Mouse (Mus musculus) liver, embryonic 11.5 days (tissue): ENCODE measurements around the gene Smyd3. TPM values are rescaled to one million over a fixed set of nuclear protein-coding genes. Genes with fewer than 3 reads are reported as not detected.

Experiments
- ATAC-seq: fragments of 200-750 bp; cut with Nextera tagmentation; replicated peaks from 2 replicates; pipeline ENCODE4 v1.8.0; 2017; ENCODE audit warnings: moderate number of reproducible peaks, mild to moderate bottlenecking, moderate TSS enrichment, moderate library complexity; ENCODE audit not compliant: low FRiP score
- DNase-seq: peaks from one replicate; pipeline ENCODE4 v3.0.0-alpha.2; 2017; ENCODE audit warnings: low spot score
- H3K27ac ChIP-seq: fragments of 300-500 bp; sonication (generic); 2 replicates; pipeline ENCODE4 v1.5.1; 2014; ENCODE audit warnings: mild to moderate bottlenecking, low read depth, low read length, control low read depth
- H3K27me3 ChIP-seq: fragments of 300-500 bp; sonication (generic); replicated peaks from 2 replicates; pipeline ENCODE4 v1.6.1; 2014; ENCODE audit warnings: low read length, mixed read lengths; ENCODE audit not compliant: control insufficient read depth, insufficient read depth
- H3K36me3 ChIP-seq: fragments of 300-500 bp; sonication (generic); 2 replicates; pipeline ENCODE4 v1.6.1; 2014; ENCODE audit warnings: mild to moderate bottlenecking, low read length, moderate library complexity, mixed read lengths; ENCODE audit not compliant: control insufficient read depth, insufficient read depth
- H3K4me1 ChIP-seq: fragments of 300-500 bp; sonication (generic); replicated peaks from 2 replicates; pipeline ENCODE4 v1.6.1; 2014; ENCODE audit warnings: low read length, mixed read lengths; ENCODE audit not compliant: control insufficient read depth, insufficient read depth
- H3K4me2 ChIP-seq: fragments of 300-500 bp; sonication (generic); 2 replicates; pipeline ENCODE4 v1.6.1; 2014; ENCODE audit warnings: mild to moderate bottlenecking, control low read depth, moderate library complexity
- H3K4me3 ChIP-seq: fragments of 300-500 bp; sonication (generic); 2 replicates; pipeline ENCODE4 v1.5.1; 2014; ENCODE audit warnings: low read depth, low read length, control low read depth
- H3K9ac ChIP-seq: fragments of 300-500 bp; sonication (generic); 2 replicates; pipeline ENCODE4 v1.6.1; 2014; ENCODE audit warnings: low read depth, low read length, control low read depth
- H3K9me3 ChIP-seq: fragments of 300-500 bp; sonication (generic); 2 replicates; pipeline ENCODE4 v1.6.1; 2016; ENCODE audit warnings: low read length, inconsistent platforms, mixed read lengths; ENCODE audit not compliant: control insufficient read depth
- WGBS: fragments of 180-500 bp; shearing (Covaris S2); extraction: QIAGEN DNeasy Blood & Tissue Kit; methylation state at CpG from one replicate; pipeline ENCODE4 v1.1.7; 2014; 5-methylcytosine and 5-hydroxymethylcytosine counted together
- polyA plus RNA-seq: library from polyadenylated mRNA; unstranded; fragments of >200 nt; fragmentation: Nextera tagmentation; extraction: Ambion mirVana; gene quantifications from 2 replicates; pipeline ENCODE4 v1.2.1, GENCODE M21; 2014

The Smyd3 gene
- polyA plus RNA-seq, 1 experiment from 2014 or later, result 17.3 TPM

GRCm38 (mm10) chr1:179146730-179147167, 371.1 kb downstream of the Smyd3 start:
- H3K4me3 ChIP-seq, result no peak overlapping the region
- 74% methylated on average over 9 of the region's 9 CpGs for WGBS
- no peak overlapping the region for H3K9ac ChIP-seq
- no peaks in the 10 kb centered on the region for H3K27me3 ChIP-seq
- ATAC-seq, result no peak
- no peak overlapping the region for H3K4me2 ChIP-seq
- H3K27ac ChIP-seq, result no peak overlapping the region
- H3K9me3 ChIP-seq, result no peaks in the 10 kb centered on the region
- H3K4me1 ChIP-seq, result peaks cover 4% of the 10 kb centered on the region
- H3K36me3 ChIP-seq, result no peaks in the 10 kb centered on the region
- DNase-seq, result no peak

DNA sequence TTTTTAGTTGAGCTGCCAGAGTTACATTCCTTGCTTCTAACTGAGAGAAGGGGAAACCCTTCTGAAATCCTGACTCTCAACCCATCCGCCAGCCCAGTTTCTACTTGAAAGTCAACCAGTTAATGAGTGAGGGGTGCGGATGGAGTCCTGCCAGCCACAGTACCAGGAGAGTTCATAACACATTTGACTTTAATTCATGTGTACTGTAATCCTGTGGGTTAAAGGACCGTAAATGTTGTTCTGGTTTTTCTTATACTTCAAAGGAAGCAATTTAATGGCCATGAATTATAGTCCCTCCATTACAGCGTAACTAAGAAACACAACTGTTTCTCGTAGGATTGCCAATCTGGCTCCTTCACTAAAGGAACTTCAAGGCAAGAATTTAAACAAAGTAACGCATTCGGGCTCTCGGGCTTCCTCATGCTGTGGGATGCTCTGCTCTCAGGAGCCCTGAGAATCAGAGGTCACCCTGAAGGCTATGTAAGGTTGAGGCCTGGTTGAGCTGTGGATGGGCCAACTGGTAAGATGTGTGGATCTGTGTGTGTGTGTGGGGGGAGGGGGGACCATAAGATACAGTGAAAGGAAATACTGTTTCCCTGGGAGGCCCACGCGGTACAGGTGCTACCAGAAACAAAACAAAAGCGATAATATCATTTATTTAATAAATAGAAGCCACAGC, 374.5 kb downstream of the Smyd3 start:
- no peak for ATAC-seq

GRCm38 (mm10) chr1:179142177-179142576, 375.7 kb downstream of the Smyd3 start:
- no peak overlapping the region for H3K27ac ChIP-seq
- ATAC-seq (0 out of 2 replicates have a peak, but pooled peaks have one; percentile 12), DNase-seq (no peak)
- H3K4me3 ChIP-seq, result no peak overlapping the region
- H3K4me1 ChIP-seq, result no peaks in the 10 kb centered on the region
- H3K36me3 ChIP-seq, result no peaks in the 10 kb centered on the region
- 36% methylated on average over 3 of the region's 3 CpGs for WGBS
- H3K9ac ChIP-seq, result no peak overlapping the region
- no peak overlapping the region for H3K4me2 ChIP-seq
- H3K27me3 ChIP-seq, result no peaks in the 10 kb centered on the region
- no peaks in the 10 kb centered on the region for H3K9me3 ChIP-seq

More for the DNA sequence above, 374.5 kb downstream of the Smyd3 start:
- WGBS, result 79% methylated on average over 11 of the region's 11 CpGs
- H3K4me3 ChIP-seq, result no peak overlapping the region
- H3K4me1 ChIP-seq, result no peaks in the 10 kb centered on the region
- no peaks in the 10 kb centered on the region for H3K36me3 ChIP-seq
- H3K27me3 ChIP-seq, result no peaks in the 10 kb centered on the region
- no peaks in the 10 kb centered on the region for H3K9me3 ChIP-seq
- no peak for DNase-seq
- H3K4me2 ChIP-seq, result no peak overlapping the region
- H3K27ac ChIP-seq, result no peak overlapping the region
- no peak overlapping the region for H3K9ac ChIP-seq

GRCm38 (mm10) chr1:179141071-179141650, 376.7 kb downstream of the Smyd3 start:
- WGBS, result 71% methylated on average over 12 of the region's 12 CpGs
- ATAC-seq, result no peak

DNA sequence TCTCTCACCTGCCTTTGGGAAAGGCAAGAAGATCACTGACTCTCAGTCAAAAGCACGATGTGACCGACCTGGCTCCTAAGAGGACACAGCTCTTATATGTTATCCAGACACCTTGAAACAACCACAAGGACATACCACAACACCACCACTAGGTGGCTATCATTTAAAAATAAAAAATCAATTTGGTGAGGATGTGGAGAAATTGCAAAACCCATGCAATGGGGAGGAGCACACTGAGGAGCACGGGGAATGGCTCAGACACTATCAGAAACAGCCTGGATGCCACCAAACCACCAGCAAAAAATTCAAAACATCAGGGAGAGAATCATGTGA, 380.7 kb downstream of the Smyd3 start:
- ATAC-seq (no peak), DNase-seq (no peak)
- no peak overlapping the region for H3K9ac ChIP-seq
- peaks cover 4% of the 10 kb centered on the region; the same call in 1 of the 2 replicates for H3K9me3 ChIP-seq
- H3K4me3 ChIP-seq, result no peak overlapping the region
- H3K4me2 ChIP-seq, result no peak overlapping the region
- H3K27me3 ChIP-seq, result no peaks in the 10 kb centered on the region
- H3K27ac ChIP-seq, result no peak overlapping the region
- 70% methylated on average over 3 of the region's 3 CpGs for WGBS
- peaks cover 6% of the 10 kb centered on the region for H3K36me3 ChIP-seq
- H3K4me1 ChIP-seq, result no peaks in the 10 kb centered on the region; the same call in 1 of the 2 replicates

More at GRCm38 (mm10) chr1:179141071-179141650, 376.7 kb downstream of the Smyd3 start:
- H3K27me3 ChIP-seq, result no peaks in the 10 kb centered on the region
- no peak overlapping the region for H3K9ac ChIP-seq
- H3K36me3 ChIP-seq, result no peaks in the 10 kb centered on the region
- H3K4me1 ChIP-seq, result no peaks in the 10 kb centered on the region; the same call in 1 of the 2 replicates
- H3K9me3 ChIP-seq, result no peaks in the 10 kb centered on the region
- no peak overlapping the region for H3K27ac ChIP-seq
- H3K4me2 ChIP-seq, result no peak overlapping the region
- DNase-seq, result no peak
- H3K4me3 ChIP-seq, result no peak overlapping the region

- H3K36me3 ChIP-seq, result peaks cover 6% of the 10 kb centered on the region
- DNase-seq (no peak), ATAC-seq (no peak)
- WGBS, result 69% methylated on average over 14 of the region's 14 CpGs
- no peak overlapping the region for H3K27ac ChIP-seq
- H3K4me3 ChIP-seq, result no peak overlapping the region
- peaks cover 4% of the 10 kb centered on the region; the same call in 1 of the 2 replicates for H3K9me3 ChIP-seq
- H3K4me2 ChIP-seq, result no peak overlapping the region
- H3K9ac ChIP-seq, result no peak overlapping the region
- no peaks in the 10 kb centered on the region; the same call in 1 of the 2 replicates for H3K4me1 ChIP-seq
- no peaks in the 10 kb centered on the region for H3K27me3 ChIP-seq
Observed at GRCm38 (mm10) chr1:179136461-179137144, 381.2 kb downstream of the Smyd3 start.

DNA sequence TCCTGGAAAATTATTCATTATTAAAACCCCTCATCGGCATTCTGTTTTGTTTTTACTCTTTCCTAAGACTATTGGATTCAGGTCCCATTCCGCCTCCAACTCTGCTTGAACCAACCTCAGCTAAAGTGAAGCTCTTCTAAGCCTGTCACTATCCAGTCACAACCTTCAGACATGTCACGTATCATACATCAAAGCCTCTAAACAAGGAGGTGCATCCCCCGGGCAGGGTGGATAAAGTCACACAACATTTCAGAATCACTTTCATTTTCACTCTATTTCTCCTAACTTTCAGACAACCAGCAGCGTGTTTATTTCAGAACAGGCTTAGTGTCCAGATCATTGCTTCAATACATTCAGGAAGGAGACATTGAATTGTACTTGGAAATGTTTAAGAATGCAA, 387.8 kb downstream of the Smyd3 start:
- no peak overlapping the region for H3K4me3 ChIP-seq
- no peak for DNase-seq
- H3K27ac ChIP-seq, result no peak overlapping the region
- ATAC-seq, result no peak
- peaks cover 6% of the 10 kb centered on the region for H3K36me3 ChIP-seq
- no peak overlapping the region for H3K9ac ChIP-seq
- no peaks in the 10 kb centered on the region for H3K27me3 ChIP-seq
- H3K4me1 ChIP-seq, result no peaks in the 10 kb centered on the region
- 91% methylated on average over 5 of the region's 5 CpGs for WGBS
- peaks cover 4% of the 10 kb centered on the region; the same call in 1 of the 2 replicates for H3K9me3 ChIP-seq
- H3K4me2 ChIP-seq, result no peak overlapping the region

- Histone ChIP-seq H3K4me1 (no peaks in the 10 kb centered on the region), H3K9ac (no peak overlapping the region), H3K9me3 (no peaks in the 10 kb centered on the region), H3K4me2 (no peak overlapping the region), H3K36me3 (no peaks in the 10 kb centered on the region), H3K4me3 (no peak overlapping the region), H3K27ac (no peak overlapping the region), H3K27me3 (no peaks in the 10 kb centered on the region)
- no peak for ATAC-seq
- DNase-seq, result no peak
- 67% methylated on average over 3 of the region's 3 CpGs for WGBS
Observed at GRCm38 (mm10) chr1:179126287-179126686, 391.6 kb downstream of the Smyd3 start.
